Mouse (Mus musculus) hindbrain, embryonic 10.5 days (tissue): ENCODE data around the gene Ipo8. TPM values are rescaled to one million over a fixed set of nuclear protein-coding genes. Genes with fewer than 3 reads are reported as not detected.

Source experiments
- DNase-seq: peaks from one replicate; pipeline ENCODE4 v3.0.0-alpha.2; 2017; ENCODE audit warnings: low spot score
- H3K27ac ChIP-seq: fragments of 300-500 bp; sonication (generic); 2 replicates; pipeline ENCODE4 v1.5.1; 2016; ENCODE audit warnings: mild to moderate bottlenecking, moderate library complexity
- H3K27me3 ChIP-seq: fragments of 300-500 bp; sonication (generic); 2 replicates; pipeline ENCODE4 v1.6.1; 2016; ENCODE audit warnings: mild to moderate bottlenecking; ENCODE audit not compliant: poor library complexity, insufficient read depth, severe bottlenecking
- H3K36me3 ChIP-seq: fragments of 300-500 bp; sonication (generic); 2 replicates; pipeline ENCODE4 v1.6.1; 2016; ENCODE audit warnings: mild to moderate bottlenecking, moderate library complexity
- H3K4me1 ChIP-seq: fragments of 300-500 bp; sonication (generic); replicated peaks from 2 replicates; pipeline ENCODE4 v1.6.1; 2016; ENCODE audit warnings: mild to moderate bottlenecking
- H3K4me3 ChIP-seq: fragments of 300-500 bp; sonication (generic); 2 replicates; pipeline ENCODE4 v1.5.1; 2016; ENCODE audit warnings: mild to moderate bottlenecking, moderate library complexity
- H3K9me3 ChIP-seq: fragments of 300-500 bp; sonication (generic); 2 replicates; pipeline ENCODE4 v1.6.1; 2016; ENCODE audit warnings: mild to moderate bottlenecking, moderate library complexity
- WGBS: fragments of 180-500 bp; shearing (Covaris S2); methylation state at CpG from one replicate; pipeline ENCODE4 v1.1.7; 2016; 5-methylcytosine and 5-hydroxymethylcytosine counted together
- polyA plus RNA-seq: library from polyadenylated mRNA; unstranded; fragments of >200 nt; fragmentation: Nextera tagmentation; extraction: Ambion mirVana; gene quantifications from 2 replicates; pipeline ENCODE4 v1.2.1, GENCODE M21; 2016

Ipo8 gene
- polyA plus RNA-seq, 1 experiment from 2014 or later = 24.0 TPM

- DNase-seq = no peak
- no peaks in the 10 kb centered on the region for H3K27me3 ChIP-seq
- H3K4me3 ChIP-seq = no peak overlapping the region
- WGBS = 85% methylated on average over 1 of the region's 1 CpGs
- H3K36me3 ChIP-seq = no peaks in the 10 kb centered on the region
- no peak overlapping the region for H3K27ac ChIP-seq
- H3K4me1 ChIP-seq = no peaks in the 10 kb centered on the region
- H3K9me3 ChIP-seq = no peaks in the 10 kb centered on the region
Observed at GRCm38 (mm10) chr6:148736390-148736789, 94.9 kb downstream of the Ipo8 start.

- H3K27ac ChIP-seq = no peak overlapping the region
- no peak overlapping the region for H3K4me3 ChIP-seq
- no peaks in the 10 kb centered on the region for H3K27me3 ChIP-seq
- 92% methylated on average over 20 of the region's 20 CpGs for WGBS
- DNase-seq = no peak
- no peaks in the 10 kb centered on the region for H3K9me3 ChIP-seq
- H3K4me1 ChIP-seq = no peaks in the 10 kb centered on the region
- no peaks in the 10 kb centered on the region for H3K36me3 ChIP-seq
Observed at GRCm38 (mm10) chr6:148734012-148734411, 97.3 kb downstream of the Ipo8 start.

GRCm38 (mm10) chr6:148732920-148733319 is 98.3 kb downstream of the Ipo8 start:
- H3K27ac ChIP-seq = no peak overlapping the region
- H3K36me3 ChIP-seq = no peaks in the 10 kb centered on the region
- no peaks in the 10 kb centered on the region for H3K27me3 ChIP-seq
- H3K4me1 ChIP-seq = no peaks in the 10 kb centered on the region
- no peaks in the 10 kb centered on the region for H3K9me3 ChIP-seq
- H3K4me3 ChIP-seq = no peak overlapping the region
- no peak for DNase-seq
- 85% methylated on average over 1 of the region's 1 CpGs for WGBS

- Histone ChIP-seq H3K4me3 (no peak overlapping the region), H3K27ac (no peak overlapping the region), H3K36me3 (no peaks in the 10 kb centered on the region), H3K4me1 (no peaks in the 10 kb centered on the region), H3K27me3 (no peaks in the 10 kb centered on the region), H3K9me3 (no peaks in the 10 kb centered on the region)
- WGBS = 72% methylated on average over 3 of the region's 3 CpGs
- no peak for DNase-seq
Observed at GRCm38 (mm10) chr6:148728571-148728970, 102.7 kb downstream of the Ipo8 start.

- H3K4me1 ChIP-seq = no peaks in the 10 kb centered on the region
- H3K36me3 ChIP-seq = no peaks in the 10 kb centered on the region
- H3K27ac ChIP-seq = no peak overlapping the region
- DNase-seq = no peak
- H3K4me3 ChIP-seq = no peak overlapping the region
- 73% methylated on average over 6 of the region's 6 CpGs for WGBS
- H3K27me3 ChIP-seq = no peaks in the 10 kb centered on the region
- no peaks in the 10 kb centered on the region for H3K9me3 ChIP-seq
Observed at GRCm38 (mm10) chr6:148727871-148728524, 103.3 kb downstream of the Ipo8 start.

GRCm38 (mm10) chr6:148724453-148724852 is 106.8 kb downstream of the Ipo8 start:
- Histone ChIP-seq H3K9me3 (no peaks in the 10 kb centered on the region), H3K4me3 (no peak overlapping the region), H3K27ac (no peak overlapping the region), H3K36me3 (no peaks in the 10 kb centered on the region), H3K4me1 (no peaks in the 10 kb centered on the region), H3K27me3 (no peaks in the 10 kb centered on the region)
- DNase-seq = no peak
- 74% methylated on average over 3 of the region's 3 CpGs for WGBS

Other genes with a start within 250 kb of the Ipo8 start
- gene Caprin2, start 64.8 kb upstream of the Ipo8 start, polyA plus RNA-seq = 15.9 and 18.5 TPM in 2 replicates
- gene Sinhcaf, start 115.0 kb upstream of the Ipo8 start, polyA plus RNA-seq = 238 and 321 TPM in 2 replicates